Mouse (Mus musculus): Measurements from ENCODE around the gene Spen.

Gene Spen

GRCm38 (mm10) chr4:141472641-141473321 is 65.6 kb downstream of the Spen start:
- no peak for DNase-seq (ENCODE audit: low spot score in 2 of 2)

DNA sequence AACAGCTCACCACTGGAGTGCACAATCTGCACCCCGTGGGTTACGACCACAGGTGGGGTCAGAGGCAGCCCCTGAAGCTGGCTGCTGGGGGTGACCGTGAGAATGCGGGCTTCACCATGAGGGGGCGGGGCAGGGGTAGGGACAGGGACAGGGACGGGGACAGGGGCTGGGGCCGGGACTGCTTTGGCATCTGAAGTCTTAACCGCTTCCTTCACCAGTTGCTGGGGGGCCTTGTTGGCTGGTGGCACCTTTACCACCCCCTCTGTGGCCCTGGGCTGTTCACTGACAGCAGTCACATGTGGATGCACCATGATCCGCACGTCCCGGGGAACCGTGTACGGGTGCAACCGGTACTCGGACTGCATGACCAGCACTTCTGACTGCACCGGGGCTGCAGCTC is 66.9 kb downstream of the Spen start:
- DNase-seq (ENCODE audit: low spot score in 2 of 2), result no peak

DNA sequence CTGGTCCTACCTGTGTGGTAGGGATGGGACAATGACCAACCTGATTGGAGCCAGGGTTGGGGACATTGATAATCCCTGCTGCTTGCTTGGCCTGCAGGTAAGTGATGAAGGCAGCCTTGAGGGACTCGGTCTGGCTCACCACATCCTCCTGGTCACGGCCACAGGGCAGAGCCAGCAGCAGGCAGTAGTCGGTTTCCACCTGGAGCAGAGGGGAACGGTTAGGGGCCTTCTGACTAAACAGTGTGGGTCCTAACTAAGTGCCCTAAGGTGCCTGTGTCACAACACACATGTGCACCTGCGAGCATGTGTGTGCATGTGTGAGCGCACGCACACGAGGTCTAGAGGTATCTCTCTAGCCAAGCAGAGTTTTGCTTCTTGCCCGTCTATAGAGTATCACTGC is 69.1 kb downstream of the Spen start:
- no peak for DNase-seq (ENCODE audit: low spot score in 2 of 2)

- DNase-seq (ENCODE audit: low spot score in 2 of 2), result no peak
Measured at GRCm38 (mm10) chr4:141468576-141468975, 69.8 kb downstream of the Spen start.

DNA sequence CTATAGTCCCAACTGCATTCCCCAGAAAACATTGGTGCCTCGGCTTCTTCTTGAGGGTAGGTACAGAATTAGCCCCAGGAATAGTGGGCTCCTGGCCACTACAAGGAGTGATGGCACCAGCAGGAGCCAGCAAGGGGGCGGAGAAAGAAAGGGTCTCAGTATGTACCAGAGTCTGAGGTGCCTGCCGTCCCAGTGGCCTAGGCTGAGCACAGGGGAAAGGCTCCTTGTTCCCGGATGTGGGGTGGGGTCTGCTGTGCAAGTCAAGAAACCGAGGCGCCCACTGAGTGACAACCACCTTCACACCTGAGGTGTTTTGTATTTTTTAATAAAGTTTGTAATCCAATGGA is 70.8 kb downstream of the Spen start:
- no peak for DNase-seq (ENCODE audit: low spot score in 2 of 2)

DNA sequence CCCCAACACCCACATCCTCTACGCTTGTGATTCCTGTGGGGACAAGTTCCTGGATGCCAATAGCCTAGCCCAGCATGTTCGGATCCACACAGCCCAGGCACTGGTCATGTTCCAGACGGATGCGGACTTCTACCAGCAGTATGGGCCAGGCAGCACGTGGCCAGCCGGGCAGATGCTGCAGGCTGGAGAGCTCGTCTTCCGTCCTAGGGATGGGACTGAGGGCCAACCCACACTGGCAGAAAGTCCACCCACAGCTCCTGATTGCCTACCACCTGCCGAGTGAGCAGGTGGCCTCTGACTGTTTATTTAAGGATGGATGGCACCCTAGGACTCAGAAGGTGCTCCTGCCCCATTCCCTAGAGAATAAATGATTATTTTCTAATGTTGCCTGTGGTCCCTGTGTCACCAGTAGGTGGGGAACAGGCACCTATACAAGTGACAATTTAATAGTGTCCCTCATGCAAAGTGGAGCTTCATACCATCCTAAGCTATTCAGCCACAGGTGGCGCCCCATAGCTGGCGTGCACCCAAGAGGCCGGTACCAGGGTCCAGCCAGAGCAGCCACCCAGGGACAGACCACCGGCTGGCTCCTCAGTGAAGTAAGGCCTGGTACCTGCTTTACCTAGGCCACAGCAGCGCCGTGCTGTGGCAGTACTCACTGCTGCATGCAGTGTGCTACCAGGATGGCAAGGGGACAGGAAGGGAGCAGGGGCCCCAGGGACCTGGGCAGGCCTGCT is 71.4 kb downstream of the Spen start:
- no peak for DNase-seq (ENCODE audit: low spot score in 2 of 2)

GRCm38 (mm10) chr4:141466289-141466795 is 72.1 kb downstream of the Spen start:
- DNase-seq (ENCODE audit: low spot score in 2 of 2), result no peak

DNA sequence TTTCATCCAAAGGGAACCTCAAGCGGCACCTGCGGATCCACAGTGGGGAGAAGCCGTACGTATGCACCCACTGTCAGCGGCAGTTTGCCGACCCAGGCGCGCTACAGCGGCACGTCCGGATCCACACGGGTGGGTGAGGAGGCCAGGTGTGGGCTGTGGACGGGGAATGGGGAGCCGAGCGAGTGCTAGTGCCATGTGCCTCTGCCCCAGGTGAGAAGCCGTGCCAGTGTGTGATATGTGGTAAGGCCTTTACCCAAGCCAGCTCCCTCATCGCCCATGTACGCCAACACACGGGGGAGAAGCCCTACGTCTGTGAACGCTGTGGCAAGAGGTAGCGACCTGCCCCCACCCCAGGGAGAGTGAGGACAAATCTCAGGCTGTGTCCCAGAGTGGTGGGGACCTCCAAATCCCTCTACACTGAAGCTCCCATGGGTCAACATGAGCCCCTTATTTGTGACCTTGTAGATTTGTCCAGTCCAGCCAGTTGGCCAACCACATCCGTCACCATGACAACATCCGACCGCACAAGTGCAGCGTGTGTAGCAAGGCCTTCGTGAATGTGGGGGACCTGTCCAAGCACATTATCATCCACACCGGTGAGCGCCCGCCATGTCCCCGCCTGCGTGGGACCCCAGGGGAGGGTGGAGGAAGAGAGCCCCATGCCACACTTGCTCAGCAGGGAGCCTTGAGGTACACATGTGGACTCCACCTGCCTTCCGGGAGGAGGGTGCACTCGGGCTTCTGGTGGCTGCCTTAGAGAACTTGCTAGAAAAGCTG is 72.7 kb downstream of the Spen start:
- DNase-seq (ENCODE audit: low spot score in 2 of 2), result no peak

- DNase-seq (ENCODE audit: low spot score in 2 of 2), result no peak
Measured at GRCm38 (mm10) chr4:141464722-141465121, 73.7 kb downstream of the Spen start.

DNA sequence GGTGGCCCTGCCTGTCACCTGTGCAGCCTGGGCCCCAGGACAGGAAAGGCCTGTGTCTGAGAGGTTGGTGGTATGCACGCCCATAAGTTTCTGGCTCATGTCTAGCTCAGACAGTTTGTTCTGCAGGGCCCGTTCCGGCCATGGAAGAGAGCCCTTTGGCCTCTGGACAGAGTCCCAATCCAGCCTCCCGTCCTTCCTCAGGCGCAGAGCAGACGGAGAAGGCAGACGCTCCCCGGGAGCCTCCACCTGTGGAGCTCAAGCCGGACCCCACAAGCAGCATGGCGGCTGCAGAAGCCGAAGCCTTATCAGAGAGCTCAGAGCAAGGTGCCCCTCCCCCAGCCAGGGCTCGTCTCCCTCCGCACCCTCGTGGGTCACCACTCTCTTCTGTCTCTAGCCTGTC is 74.9 kb downstream of the Spen start:
- no peak for DNase-seq (ENCODE audit: low spot score in 2 of 2)

DNA sequence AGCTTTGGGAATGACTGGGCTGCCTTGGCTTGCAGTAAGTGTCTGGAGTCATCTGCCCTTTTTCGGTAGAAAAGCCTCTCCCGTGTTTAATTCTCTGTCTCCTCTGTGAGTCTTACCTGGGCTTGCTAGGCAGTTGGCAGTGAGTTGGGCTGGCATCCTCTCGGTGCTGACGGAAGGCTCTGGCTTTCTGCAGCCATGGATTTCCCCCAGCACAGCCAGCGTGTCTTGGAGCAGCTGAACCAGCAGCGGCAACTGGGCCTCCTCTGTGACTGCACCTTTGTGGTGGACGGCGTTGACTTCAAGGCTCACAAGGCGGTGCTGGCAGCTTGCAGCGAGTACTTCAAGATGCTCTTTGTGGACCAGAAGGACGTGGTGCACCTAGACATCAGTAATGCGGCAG is 76.8 kb downstream of the Spen start:
- no peak for DNase-seq (ENCODE audit: low spot score in 2 of 2)

DNA sequence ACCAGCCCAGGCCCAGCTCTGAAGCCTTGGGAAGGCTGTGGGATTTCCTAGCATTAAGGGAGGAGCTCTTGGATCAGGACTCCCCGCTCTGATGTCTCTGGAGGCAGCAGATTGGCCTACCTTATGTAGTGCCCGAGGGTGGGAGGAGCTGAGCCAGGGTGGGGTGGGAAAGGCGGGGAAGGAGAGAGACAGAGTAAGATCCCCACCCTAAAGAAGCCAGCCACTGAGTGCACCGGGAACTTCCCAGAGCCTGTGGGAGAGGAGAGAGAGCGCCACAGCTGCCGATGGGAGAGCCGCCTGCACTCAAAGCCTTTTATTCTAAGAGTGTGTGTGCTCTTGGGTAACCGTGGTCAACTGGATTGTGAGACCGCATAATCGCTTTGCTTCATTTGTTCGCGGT is 77.3 kb downstream of the Spen start:
- DNase-seq (ENCODE audit: low spot score in 2 of 2), result no peak

- no peak for DNase-seq (ENCODE audit: low spot score in 2 of 2)
Measured at GRCm38 (mm10) chr4:141460481-141460880, 77.9 kb downstream of the Spen start.

- DNase-seq (ENCODE audit: low spot score in 2 of 2), result no peak
Measured at GRCm38 (mm10) chr4:141459766-141460165, 78.6 kb downstream of the Spen start.

DNA sequence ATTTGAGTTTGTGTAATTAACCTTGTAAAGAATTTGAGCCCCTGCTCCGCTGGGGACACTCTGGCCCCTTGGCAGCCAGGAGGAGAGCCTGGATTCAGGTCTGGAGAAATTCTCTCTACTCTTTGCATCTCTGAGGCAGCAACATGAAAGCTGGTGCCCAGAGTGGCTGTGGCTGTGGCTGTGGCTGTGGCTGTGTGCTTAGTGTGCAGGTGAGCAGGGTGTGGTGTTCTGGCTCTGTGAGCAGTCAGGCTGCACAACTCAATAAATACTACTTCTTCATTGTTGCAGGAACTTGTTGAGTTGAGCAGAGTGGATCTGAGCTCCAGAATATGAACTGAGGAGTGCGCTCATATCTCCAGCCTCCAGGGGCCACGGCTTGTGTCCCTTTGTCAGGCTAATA is 79.5 kb downstream of the Spen start:
- no peak for DNase-seq (ENCODE audit: low spot score in 2 of 2)

DNA sequence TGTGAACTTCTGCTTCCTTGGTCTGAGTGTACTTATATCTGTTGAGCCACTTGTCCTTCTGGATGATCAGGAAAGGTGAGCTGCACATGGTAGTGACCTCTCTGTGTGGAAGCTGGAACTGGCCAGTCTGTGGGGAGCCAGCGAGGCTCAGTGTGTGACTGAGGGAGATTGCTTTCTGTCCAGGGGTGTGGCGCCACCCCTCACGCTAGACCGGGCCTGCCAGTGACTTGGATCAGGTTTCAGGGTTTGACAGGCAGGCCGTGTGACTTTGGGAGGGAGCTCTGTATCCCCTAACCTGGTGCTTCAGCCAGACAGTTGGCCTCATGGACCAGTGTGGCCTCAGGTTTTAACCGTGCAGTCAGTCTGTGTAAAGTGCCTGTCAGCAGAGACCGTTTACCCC is 80.2 kb downstream of the Spen start:
- DNase-seq (ENCODE audit: low spot score in 2 of 2), result no peak

DNA sequence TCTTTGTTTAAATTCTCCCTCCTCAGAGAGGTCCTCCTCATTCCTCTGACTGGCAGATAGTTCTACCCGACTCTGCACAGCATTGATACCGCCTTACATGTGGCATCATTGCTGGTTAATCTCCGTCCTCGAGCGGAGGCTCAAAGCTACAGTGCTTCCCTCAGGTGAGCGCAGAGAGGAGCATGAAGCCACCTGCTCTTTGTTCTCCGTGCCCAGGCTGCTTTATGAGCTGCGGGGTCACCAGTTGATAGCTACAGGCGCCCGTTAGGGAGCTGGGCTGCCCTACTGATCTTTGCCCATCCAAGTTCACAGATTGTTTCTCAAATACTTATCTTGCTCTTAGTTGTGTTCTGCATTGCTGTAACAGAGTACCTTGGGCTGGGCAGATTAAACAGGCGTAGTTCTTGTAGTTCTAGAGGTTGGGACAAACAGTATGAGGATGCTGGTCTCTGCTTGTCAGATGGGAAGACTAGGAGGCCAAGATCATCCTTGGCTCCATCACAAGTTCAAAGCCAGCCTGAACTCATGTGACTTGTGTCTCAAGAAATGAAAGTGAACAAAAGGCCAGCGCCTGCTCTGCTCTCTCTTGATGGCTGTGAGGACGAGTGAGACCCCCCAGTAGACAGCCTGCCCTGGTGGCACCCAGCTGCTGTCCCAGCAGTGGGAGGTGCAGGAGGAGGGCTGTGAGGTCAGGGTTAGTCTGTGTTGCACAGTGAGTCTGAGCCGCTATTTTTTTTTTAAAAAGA is 82.0 kb downstream of the Spen start:
- DNase-seq (ENCODE audit: low spot score in 2 of 2), result no peak

- DNase-seq (ENCODE audit: low spot score in 2 of 2), result no peak
Measured at GRCm38 (mm10) chr4:141455526-141455925, 82.9 kb downstream of the Spen start.

DNA sequence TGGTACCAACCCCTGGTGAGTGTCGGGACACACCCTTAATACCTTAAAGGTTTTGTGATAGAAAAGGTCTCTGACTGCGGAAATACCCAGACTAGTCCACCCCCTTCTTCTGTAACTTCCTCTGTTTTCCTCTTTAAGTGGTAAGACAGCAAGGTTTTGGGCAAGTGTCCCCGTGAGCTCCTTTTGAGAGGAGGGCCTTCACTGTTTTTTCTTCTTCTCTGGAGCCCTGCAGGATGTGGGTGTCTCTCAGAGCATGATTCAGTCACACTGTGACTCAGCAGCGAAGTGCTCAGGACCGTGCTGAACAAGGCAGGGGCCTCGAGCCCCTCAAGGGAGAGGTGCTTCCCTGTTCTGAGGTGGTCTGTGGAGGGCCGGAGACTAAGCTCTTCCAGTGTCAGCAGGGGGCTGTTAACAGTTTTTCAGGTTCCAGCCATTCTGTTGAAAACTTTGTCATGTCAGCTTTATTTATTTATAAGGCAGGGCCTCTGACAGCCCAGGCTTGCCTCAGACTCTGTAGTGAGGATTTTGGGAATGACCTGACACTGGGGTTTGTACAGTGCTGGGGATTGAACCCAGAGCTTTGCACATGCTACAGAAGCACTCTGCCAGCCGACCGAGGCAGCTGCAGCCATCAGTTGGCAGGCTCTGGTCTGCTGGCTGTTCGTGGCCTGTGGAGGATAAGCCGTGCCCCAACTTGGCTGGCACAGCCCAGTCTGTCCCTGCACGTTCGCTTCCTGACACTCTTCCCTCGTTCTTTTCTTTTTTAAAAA is 83.6 kb downstream of the Spen start:
- no peak for DNase-seq (ENCODE audit: low spot score in 2 of 2)

DNA sequence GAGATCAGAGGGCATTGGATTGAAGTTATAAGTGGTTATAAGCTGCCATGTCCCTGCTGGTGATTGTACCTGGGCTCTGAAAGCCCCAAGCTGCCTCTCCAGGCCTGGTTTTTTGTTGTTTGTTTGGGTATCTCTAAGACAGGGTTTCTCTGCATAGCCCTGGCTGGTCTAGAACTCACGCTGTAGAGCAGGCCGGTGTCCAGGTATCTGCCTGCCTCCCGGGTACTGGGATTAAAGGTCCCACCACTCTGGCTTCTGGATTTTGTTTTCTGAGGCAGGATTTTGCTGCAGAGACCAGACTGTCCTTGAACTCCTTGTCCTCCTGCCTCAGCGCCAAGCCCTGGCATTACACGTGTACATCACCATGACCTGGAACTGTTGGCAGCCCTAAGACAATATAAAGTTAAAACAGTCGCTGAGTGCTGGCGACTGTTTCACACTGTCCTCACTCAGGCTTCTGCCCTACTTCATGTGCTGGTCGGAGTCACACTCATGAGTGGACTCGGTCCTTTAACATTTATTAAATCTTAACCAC is 86.4 kb downstream of the Spen start:
- DNase-seq (ENCODE audit: low spot score in 2 of 2), result no peak

DNA sequence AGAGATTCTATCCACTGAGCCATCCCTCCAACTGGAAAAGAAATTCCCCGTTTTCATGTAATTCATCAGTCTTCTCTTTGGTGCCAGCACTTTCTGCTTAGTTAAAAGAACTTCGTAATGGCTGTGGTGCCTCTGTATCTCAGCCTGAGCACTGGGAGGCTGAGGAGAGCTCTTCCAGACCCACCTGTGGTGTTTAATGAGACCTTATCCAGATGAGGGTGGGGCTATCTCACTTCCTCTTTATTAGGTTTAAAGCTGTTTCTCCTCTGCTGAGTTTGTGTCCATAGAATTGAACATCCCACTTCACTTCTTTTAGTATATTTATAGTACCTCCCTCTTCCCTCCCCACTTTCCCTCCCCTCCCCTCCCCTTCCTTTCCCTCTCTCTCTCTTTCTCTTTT is 87.1 kb downstream of the Spen start:
- no peak for DNase-seq (ENCODE audit: low spot score in 2 of 2)
